Mouse (Mus musculus) hindbrain, embryonic 11.5 days (tissue): ENCODE measurements at regions not wholly inside any gene's neighbourhood (a gene's known extent, or its start where the extent isn't known, plus 50 kb on each side); places are given as distances from the start of the nearest gene placed in this dataset.

ENCODE experiments used
- ATAC-seq: fragments of 200-750 bp; cut with Nextera tagmentation; 2 replicates; pipeline ENCODE4 v1.8.0; 2017; ENCODE audit warnings: mild to moderate bottlenecking, moderate TSS enrichment, moderate library complexity; ENCODE audit not compliant: low FRiP score
- DNase-seq: peaks from one replicate; pipeline ENCODE4 v3.0.0-alpha.2; 2015; ENCODE audit warnings: low spot score
- H3K27ac ChIP-seq: fragments of 300-500 bp; sonication (generic); 2 replicates; pipeline ENCODE4 v1.5.1; 2014; ENCODE audit warnings: mild to moderate bottlenecking, low read depth, low read length
- H3K27me3 ChIP-seq: fragments of 300-500 bp; sonication (generic); 2 replicates; pipeline ENCODE4 v1.6.1; 2014; ENCODE audit warnings: mild to moderate bottlenecking, low read length, moderate library complexity, mixed read lengths; ENCODE audit not compliant: control insufficient read depth, insufficient read depth
- H3K36me3 ChIP-seq: fragments of 300-500 bp; sonication (generic); 2 replicates; pipeline ENCODE4 v1.6.1; 2014; ENCODE audit warnings: mild to moderate bottlenecking, low read length, moderate library complexity, mixed read lengths; ENCODE audit not compliant: control insufficient read depth, insufficient read depth
- H3K4me1 ChIP-seq: fragments of 300-500 bp; sonication (generic); replicated peaks from 2 replicates; pipeline ENCODE4 v1.6.1; 2014; ENCODE audit warnings: low read length, mixed read lengths; ENCODE audit not compliant: control insufficient read depth, insufficient read depth
- H3K4me2 ChIP-seq: fragments of 300-500 bp; sonication (generic); replicated peaks from 2 replicates; pipeline ENCODE4 v1.6.1; 2014; ENCODE audit warnings: mild to moderate bottlenecking, low read depth, low read length
- H3K4me3 ChIP-seq: fragments of 300-500 bp; sonication (generic); 2 replicates; pipeline ENCODE4 v1.5.1; 2014; ENCODE audit warnings: low read depth, low read length
- H3K9ac ChIP-seq: fragments of 300-500 bp; sonication (generic); 2 replicates; pipeline ENCODE4 v1.6.1; 2014; ENCODE audit warnings: low read depth, low read length
- H3K9me3 ChIP-seq: fragments of 300-500 bp; sonication (generic); 2 replicates; pipeline ENCODE4 v1.6.1; 2016; ENCODE audit warnings: low read length; ENCODE audit not compliant: control insufficient read depth
- WGBS: fragments of 180-500 bp; shearing (Covaris S2); extraction: QIAGEN DNeasy Blood & Tissue Kit; methylation state at CpG from one replicate; pipeline ENCODE4 v1.1.7; 2014; 5-methylcytosine and 5-hydroxymethylcytosine counted together

DNA sequence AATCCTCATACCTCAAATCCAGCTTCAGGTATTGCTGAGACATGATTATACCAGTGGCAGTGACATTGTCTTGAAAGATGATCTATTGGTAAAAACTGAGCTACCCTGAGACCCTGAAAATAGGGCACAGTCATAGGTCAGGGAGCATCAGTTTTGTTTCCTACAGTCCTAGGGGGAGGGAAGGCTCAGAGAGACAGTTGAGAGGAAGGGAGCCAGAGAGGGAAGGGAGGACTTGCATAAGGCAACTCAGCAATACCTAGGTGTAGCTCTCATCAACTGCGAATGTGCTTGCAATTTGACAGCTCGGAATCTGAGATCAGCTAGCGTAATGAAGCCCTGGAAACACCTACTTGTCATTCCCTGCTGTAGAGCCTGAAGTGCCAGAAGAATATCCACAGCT is 334.4 kb upstream of the Cxxc4 start:
- Histone ChIP-seq H3K9me3 (no peaks in the 10 kb centered on the region), H3K27ac (no peak overlapping the region), H3K4me1 (no peaks in the 10 kb centered on the region), H3K4me3 (no peak overlapping the region), H3K4me2 (no peak overlapping the region), H3K9ac (no peak overlapping the region), H3K36me3 (no peaks in the 10 kb centered on the region), H3K27me3 (no peaks in the 10 kb centered on the region)
- DNase-seq = no peak
- no peak for ATAC-seq
- WGBS = 85% methylated on average over 3 of the region's 3 CpGs

DNA sequence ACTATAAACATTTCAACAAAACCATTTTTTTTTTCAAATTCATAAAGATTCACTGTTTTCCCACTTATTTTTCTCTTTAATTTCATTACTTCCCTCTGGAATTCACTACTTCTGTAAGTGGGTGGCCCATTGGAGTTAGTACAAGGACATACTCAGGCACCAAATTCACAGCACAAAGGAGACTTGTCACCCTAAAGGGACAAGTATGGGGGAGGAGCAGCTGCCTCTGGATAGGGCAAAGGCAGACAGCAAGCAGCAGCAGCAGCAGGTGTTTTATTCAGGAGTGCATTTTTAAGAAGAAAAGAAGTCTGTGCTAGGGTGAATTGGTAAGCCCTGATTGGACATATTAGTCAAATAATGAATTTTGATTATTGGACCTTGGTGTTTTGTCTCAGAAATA is 314.1 kb upstream of the Cxxc4 start:
- no peak overlapping the region for H3K27ac ChIP-seq
- H3K27me3 ChIP-seq = no peaks in the 10 kb centered on the region
- H3K4me1 ChIP-seq = no peaks in the 10 kb centered on the region
- H3K36me3 ChIP-seq = no peaks in the 10 kb centered on the region
- H3K4me2 ChIP-seq = no peak overlapping the region
- no peak for ATAC-seq
- DNase-seq = no peak
- H3K4me3 ChIP-seq = no peak overlapping the region
- no peaks in the 10 kb centered on the region for H3K9me3 ChIP-seq
- H3K9ac ChIP-seq = no peak overlapping the region

DNA sequence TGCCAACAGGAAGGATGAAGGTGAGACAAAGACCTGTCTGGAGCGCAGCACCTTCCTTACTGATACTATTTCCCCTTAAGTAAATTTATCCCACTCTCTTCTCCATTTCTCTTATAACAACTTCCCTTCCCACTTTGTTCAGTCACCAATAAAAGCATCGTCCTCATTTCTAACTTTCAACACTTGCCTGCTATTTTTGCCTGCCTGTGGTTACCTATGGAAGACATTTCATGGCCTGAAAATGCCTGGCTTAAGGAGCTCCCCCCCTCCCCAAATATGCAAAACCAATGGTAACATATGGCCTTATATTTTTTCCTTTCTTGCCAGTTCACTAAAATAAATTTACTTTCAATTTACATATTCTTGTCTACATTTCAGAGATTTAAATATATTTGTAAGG is 271.0 kb upstream of the Cxxc4 start:
- no peaks in the 10 kb centered on the region for H3K36me3 ChIP-seq
- H3K9ac ChIP-seq = no peak overlapping the region
- no peaks in the 10 kb centered on the region for H3K9me3 ChIP-seq
- H3K27me3 ChIP-seq = no peaks in the 10 kb centered on the region
- no peak overlapping the region for H3K27ac ChIP-seq
- H3K4me1 ChIP-seq = no peaks in the 10 kb centered on the region
- ATAC-seq = no peak
- no peak overlapping the region for H3K4me3 ChIP-seq
- WGBS = 87% methylated on average over 2 of the region's 2 CpGs
- H3K4me2 ChIP-seq = no peak overlapping the region
- no peak for DNase-seq

DNA sequence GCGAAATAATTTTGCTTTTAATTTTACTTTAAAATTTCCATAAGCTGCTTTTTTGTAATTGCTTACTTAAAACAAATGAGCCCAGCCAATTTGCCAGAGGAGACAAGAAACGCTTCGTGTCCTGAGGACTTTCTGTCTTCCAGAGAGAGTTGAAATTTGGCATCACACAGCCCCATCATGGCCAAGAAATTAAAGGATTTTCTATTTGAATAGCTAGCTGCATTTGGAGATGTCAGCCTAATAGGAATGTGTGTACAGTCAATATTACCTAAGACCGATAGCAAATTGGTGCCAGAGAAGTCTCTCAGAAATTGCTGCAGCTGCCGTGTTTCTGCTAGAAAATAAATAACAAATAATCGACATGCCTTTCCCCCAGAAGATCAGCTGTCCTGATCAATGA is 268.1 kb upstream of the Cxxc4 start:
- ATAC-seq = no peak

DNA sequence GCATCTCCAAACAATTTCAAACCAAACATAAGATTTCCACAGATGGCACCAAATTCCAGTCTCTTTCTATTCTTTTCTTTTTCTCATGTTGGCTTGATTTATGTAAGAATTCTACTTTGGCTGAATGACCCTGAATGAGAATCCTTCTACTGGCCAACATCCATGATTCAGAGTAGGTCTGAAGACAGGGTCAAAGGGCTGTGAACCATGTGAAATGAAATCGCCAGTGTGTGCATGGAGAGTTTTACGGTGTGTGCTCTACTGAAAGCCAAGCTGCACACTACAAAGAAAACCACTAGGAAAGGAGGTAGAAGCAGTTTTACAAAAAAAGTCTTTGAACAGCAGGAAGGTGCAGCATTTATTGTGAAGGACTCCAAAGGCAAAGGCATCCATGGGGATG is 263.5 kb upstream of the Cxxc4 start:
- H3K27ac ChIP-seq = no peak overlapping the region
- no peak overlapping the region for H3K9ac ChIP-seq
- no peaks in the 10 kb centered on the region for H3K9me3 ChIP-seq
- DNase-seq = no peak
- H3K4me1 ChIP-seq = no peaks in the 10 kb centered on the region
- no peaks in the 10 kb centered on the region for H3K36me3 ChIP-seq
- no peak for ATAC-seq
- whole genome bisulfite sequencing = 32% methylated on average over 2 of the region's 2 CpGs
- H3K27me3 ChIP-seq = no peaks in the 10 kb centered on the region
- no peak overlapping the region for H3K4me2 ChIP-seq
- no peak overlapping the region for H3K4me3 ChIP-seq

More for the DNA sequence above, 268.1 kb upstream of the Cxxc4 start:
- Histone ChIP-seq H3K9ac (no peak overlapping the region), H3K36me3 (no peaks in the 10 kb centered on the region), H3K9me3 (no peaks in the 10 kb centered on the region), H3K4me2 (no peak overlapping the region), H3K4me1 (no peaks in the 10 kb centered on the region), H3K27me3 (no peaks in the 10 kb centered on the region), H3K27ac (no peak overlapping the region), H3K4me3 (no peak overlapping the region)
- DNase-seq = no peak
- 89% methylated on average over 6 of the region's 6 CpGs for WGBS

DNA sequence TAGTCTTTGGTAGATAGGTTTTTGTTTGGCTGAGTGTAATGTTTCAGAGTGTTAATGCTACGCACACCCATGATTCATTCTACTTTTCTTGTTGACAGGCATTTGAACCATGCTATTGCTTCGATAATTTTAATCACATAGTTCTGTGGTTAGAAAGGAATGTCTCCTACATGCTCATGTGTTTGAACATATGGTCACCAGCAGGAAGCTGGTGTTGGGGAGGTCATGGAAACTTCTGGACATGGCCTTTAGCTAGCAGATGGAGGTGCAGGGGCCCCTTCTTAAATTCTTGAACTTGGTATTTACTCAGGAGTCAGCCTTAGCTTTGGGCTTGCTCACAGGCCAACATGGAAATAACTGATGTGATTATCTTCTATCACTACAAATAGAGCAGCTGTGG is 248.6 kb upstream of the Cxxc4 start:
- H3K4me1 ChIP-seq = no peaks in the 10 kb centered on the region
- H3K27me3 ChIP-seq = no peaks in the 10 kb centered on the region
- H3K36me3 ChIP-seq = no peaks in the 10 kb centered on the region
- WGBS = 83% methylated on average over 2 of the region's 2 CpGs
- no peak overlapping the region for H3K4me3 ChIP-seq
- no peak for DNase-seq
- no peak for ATAC-seq
- H3K4me2 ChIP-seq = no peak overlapping the region
- H3K9me3 ChIP-seq = no peaks in the 10 kb centered on the region
- H3K27ac ChIP-seq = no peak overlapping the region
- no peak overlapping the region for H3K9ac ChIP-seq

DNA sequence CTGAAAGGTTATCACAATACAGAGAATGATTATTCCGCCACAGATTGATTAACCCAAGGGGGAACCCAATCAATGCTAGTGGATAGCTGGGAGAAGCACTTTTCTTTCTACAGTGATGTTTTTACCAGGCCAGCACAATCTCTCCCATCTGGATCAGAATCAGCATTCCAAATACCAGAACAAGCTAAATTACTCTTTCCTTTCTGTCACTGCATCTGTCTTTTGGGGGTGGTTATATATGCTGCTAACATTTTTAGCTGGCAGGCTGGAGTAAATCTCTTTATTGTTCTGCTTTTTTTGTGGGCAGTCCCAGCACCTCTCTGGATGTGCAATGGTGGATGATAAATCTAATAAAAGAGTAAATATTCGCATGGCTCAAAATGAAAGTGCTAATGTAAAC is 242.3 kb upstream of the Cxxc4 start:
- no peaks in the 10 kb centered on the region for H3K36me3 ChIP-seq
- WGBS = 92% methylated on average over 2 of the region's 2 CpGs
- H3K4me3 ChIP-seq = no peak overlapping the region
- H3K27ac ChIP-seq = no peak overlapping the region
- no peaks in the 10 kb centered on the region for H3K9me3 ChIP-seq
- no peaks in the 10 kb centered on the region for H3K4me1 ChIP-seq
- H3K27me3 ChIP-seq = no peaks in the 10 kb centered on the region
- DNase-seq = no peak
- H3K9ac ChIP-seq = no peak overlapping the region
- no peak overlapping the region for H3K4me2 ChIP-seq
- ATAC-seq = no peak

DNA sequence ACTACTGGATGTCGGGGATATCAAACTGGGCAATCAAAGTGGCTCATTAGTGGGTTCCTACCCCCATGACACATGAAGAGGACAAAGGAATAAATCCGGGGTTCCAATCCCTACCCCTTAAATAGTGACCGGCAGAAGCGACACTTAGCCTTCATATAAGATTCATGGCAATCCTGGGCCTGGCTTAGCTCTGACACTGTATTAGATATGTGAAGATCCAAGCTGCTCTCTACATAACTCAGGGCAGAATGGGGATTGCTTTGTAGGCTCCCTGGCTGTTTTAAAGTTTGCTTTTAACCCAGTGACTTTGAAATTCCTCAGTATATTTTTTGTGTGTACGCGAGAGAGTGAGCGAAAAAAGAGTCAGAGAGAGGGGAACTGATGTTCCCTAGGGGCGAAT is 236.3 kb upstream of the Cxxc4 start:
- Histone ChIP-seq H3K36me3 (no peaks in the 10 kb centered on the region), H3K4me3 (no peak overlapping the region), H3K9me3 (no peaks in the 10 kb centered on the region), H3K27me3 (no peaks in the 10 kb centered on the region), H3K27ac (no peak overlapping the region), H3K4me2 (no peak overlapping the region), H3K9ac (no peak overlapping the region), H3K4me1 (no peaks in the 10 kb centered on the region)
- ATAC-seq (no peak), DNase-seq (no peak)
- WGBS = 87% methylated on average over 8 of the region's 8 CpGs

DNA sequence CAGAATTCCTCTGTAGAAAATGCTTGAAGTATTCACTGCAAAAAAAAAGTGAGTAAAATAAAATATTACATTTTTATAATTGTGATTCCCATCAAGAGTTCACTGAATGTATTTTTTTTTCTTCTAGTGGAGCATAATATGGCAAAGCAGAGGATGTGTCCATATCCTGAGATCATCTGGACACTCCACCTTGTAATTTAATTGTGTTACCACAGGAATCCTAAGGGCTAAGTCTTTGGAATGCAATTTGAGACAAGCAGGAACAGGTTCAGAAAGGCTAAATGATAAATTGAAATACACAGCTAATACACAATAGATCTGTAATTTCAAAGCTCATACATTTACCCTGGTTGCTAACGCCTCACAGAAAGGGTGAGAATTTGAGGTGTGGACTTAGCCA is 235.7 kb upstream of the Cxxc4 start:
- no peak overlapping the region for H3K27ac ChIP-seq

More for the DNA sequence above, 235.7 kb upstream of the Cxxc4 start:
- Histone ChIP-seq H3K27me3 (no peaks in the 10 kb centered on the region), H3K4me2 (no peak overlapping the region), H3K9me3 (no peaks in the 10 kb centered on the region), H3K4me3 (no peak overlapping the region), H3K36me3 (no peaks in the 10 kb centered on the region), H3K4me1 (no peaks in the 10 kb centered on the region), H3K9ac (no peak overlapping the region)
- ATAC-seq (no peak), DNase-seq (no peak)
- 83% methylated on average over 1 of the region's 1 CpGs for WGBS
